Mouse (Mus musculus): ENCODE data around the gene Aoc3. TPM values are rescaled to one million over a fixed set of nuclear protein-coding genes. Genes with fewer than 3 reads are reported as not detected.
"Not testable (repeated sequence)": the region's sequence is repeated elsewhere in the genome, so short reads cannot be mapped to it uniquely, and the experiment has no call there.

Aoc3 gene
- polyA plus RNA-seq, 1 experiment from 2014 or later = 5.1 TPM

DNA sequence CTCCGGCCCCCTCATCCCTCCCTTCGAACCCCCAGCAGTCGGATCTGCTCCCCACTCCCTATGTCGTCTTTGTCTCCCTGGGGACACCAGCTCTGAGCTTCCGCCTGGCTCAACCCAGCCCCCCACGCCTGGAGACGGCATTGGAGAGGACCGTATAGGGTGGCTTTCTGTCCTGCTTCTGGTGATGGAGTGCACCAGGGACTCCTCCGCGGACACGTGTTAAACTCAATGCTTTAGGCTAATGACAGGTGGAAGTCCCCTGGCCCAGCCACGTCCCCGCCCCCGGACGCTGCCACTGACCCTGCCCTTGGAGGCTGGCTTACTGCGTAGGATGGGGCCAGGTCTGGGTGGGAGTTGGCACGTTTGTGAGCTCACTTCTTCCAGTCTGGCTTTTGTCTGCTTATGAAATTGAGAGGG is 13.9 kb upstream of the Aoc3 start:
- 0% methylated on average over 17 of the region's 17 CpGs for WGBS
- peak; percentile 45 for ATAC-seq (ENCODE audit: low FRiP score, low TSS enrichment)

GRCm38 (mm10) chr11:101323609-101324008 is 6.8 kb upstream of the Aoc3 start:
- no peak overlapping the region for H3K27ac ChIP-seq (replicated peaks)
- no peak overlapping the region for H3K4me3 ChIP-seq (ENCODE audit: low read depth, low read length)
- no peak overlapping the region for H3K4me2 ChIP-seq (replicated peaks; ENCODE audit: low read depth)
- 5% methylated on average over 4 of the region's 4 CpGs for WGBS
- no peaks in the 10 kb centered on the region for H3K27me3 ChIP-seq (ENCODE audit: control insufficient read depth, insufficient read depth, low read length)
- ATAC-seq (ENCODE audit: low FRiP score, low TSS enrichment) (peak; percentile 62), DNase-seq (ENCODE audit: low spot score) (peak; percentile 85)
- H3K36me3 ChIP-seq (ENCODE audit: control insufficient read depth, insufficient read depth, low read length) = peaks cover 35% of the 10 kb centered on the region
- no peak overlapping the region for H3K9ac ChIP-seq (ENCODE audit: low read length)
- no peaks in the 10 kb centered on the region for H3K4me1 ChIP-seq (replicated peaks; ENCODE audit: control insufficient read depth, insufficient read depth)
- TF ChIP-seq EP300 (optimal IDR thresholded peaks at IDR 0.05) (no peak), CTCF (IDR thresholded peaks at IDR 0.05; ENCODE audit: low read depth) (peak; percentile 99)
- H3K9me3 ChIP-seq (ENCODE audit: control insufficient read depth, low read length) = no peaks in the 10 kb centered on the region

More for the DNA sequence above, 13.9 kb upstream of the Aoc3 start:
- peak overlapping the region; percentile 95 for H3K4me3 ChIP-seq (ENCODE audit: low read depth, low read length)
- TF ChIP-seq CTCF (IDR thresholded peaks at IDR 0.05; ENCODE audit: low read depth) (no peak), EP300 (optimal IDR thresholded peaks at IDR 0.05) (no peak)
- no peaks in the 10 kb centered on the region for H3K9me3 ChIP-seq (ENCODE audit: control insufficient read depth, low read length)
- H3K9ac ChIP-seq (ENCODE audit: low read length) = peak overlapping the region; percentile 91
- no peaks in the 10 kb centered on the region for H3K27me3 ChIP-seq (ENCODE audit: control insufficient read depth, insufficient read depth, low read length)
- H3K36me3 ChIP-seq (ENCODE audit: control insufficient read depth, insufficient read depth, low read length) = peaks cover 22% of the 10 kb centered on the region
- peaks cover 3% of the 10 kb centered on the region; the same call in 1 of the 2 replicates for H3K4me1 ChIP-seq (replicated peaks; ENCODE audit: control insufficient read depth, insufficient read depth)
- peak; percentile 54 for DNase-seq (ENCODE audit: low spot score)
- peak overlapping the region; percentile 88 for H3K4me2 ChIP-seq (replicated peaks; ENCODE audit: low read depth)
- H3K27ac ChIP-seq (replicated peaks) = peak overlapping the region; percentile 78

DNA sequence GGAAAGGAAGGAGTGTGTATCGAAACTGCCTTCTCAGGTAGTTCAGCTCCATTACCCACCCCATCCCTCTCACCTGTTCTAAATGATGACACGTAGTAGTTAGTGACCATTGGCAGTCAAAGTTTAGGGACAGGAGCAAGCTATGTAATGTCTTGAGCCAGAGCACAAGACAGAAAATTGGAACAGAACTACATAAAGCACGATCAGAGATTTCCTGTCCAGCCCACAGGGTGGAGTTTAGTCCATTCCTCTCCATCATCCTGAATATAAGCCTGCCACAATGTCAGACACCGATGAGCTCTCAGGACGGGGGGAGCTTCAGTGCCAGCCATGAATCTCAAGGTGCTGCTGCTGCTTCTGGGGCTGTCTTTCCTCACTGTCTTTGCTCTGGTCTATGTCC is 5.6 kb upstream of the Aoc3 start, which contains the start of gene Aoc2:
TSS of gene Aoc2 (plus strand) at position 301 of the 400 bp plus-strand sequence.
- no peak within 1 kb of the TSS for H3K4me3 ChIP-seq (ENCODE audit: low read depth, low read length)
- no peak within 1 kb of the TSS for H3K9ac ChIP-seq (ENCODE audit: low read length)
- no peaks in the 10 kb centered on the region for H3K27me3 ChIP-seq (ENCODE audit: control insufficient read depth, insufficient read depth, low read length)
- H3K4me1 ChIP-seq (replicated peaks; ENCODE audit: control insufficient read depth, insufficient read depth) = no peaks in the 10 kb centered on the region
- WGBS = 75% methylated on average over 5 of the region's 5 CpGs
- H3K27ac ChIP-seq (replicated peaks) = no peak within 1 kb of the TSS
- ATAC-seq (ENCODE audit: low FRiP score, low TSS enrichment) = no peak
- no peak within 1 kb of the TSS for H3K4me2 ChIP-seq (replicated peaks; ENCODE audit: low read depth)
- TF ChIP-seq CTCF (IDR thresholded peaks at IDR 0.05; ENCODE audit: low read depth) (no peak), EP300 (optimal IDR thresholded peaks at IDR 0.05) (no peak)
- H3K9me3 ChIP-seq (ENCODE audit: control insufficient read depth, low read length) = no peaks in the 10 kb centered on the region
- H3K36me3 ChIP-seq (ENCODE audit: control insufficient read depth, insufficient read depth, low read length) = peaks cover 27% of the 10 kb centered on the region
- DNase-seq (ENCODE audit: low spot score) = no peak

- H3K36me3 ChIP-seq (ENCODE audit: control insufficient read depth, insufficient read depth, low read length) = peaks cover 24% of the 10 kb centered on the region
- 89% methylated on average over 11 of the region's 11 CpGs for WGBS
- H3K27ac ChIP-seq (replicated peaks); H3K9ac ChIP-seq (ENCODE audit: low read length); H3K4me2 ChIP-seq (replicated peaks; ENCODE audit: low read depth); H3K27me3 ChIP-seq (ENCODE audit: control insufficient read depth, insufficient read depth, low read length); H3K9me3 ChIP-seq (ENCODE audit: control insufficient read depth, low read length); H3K4me1 ChIP-seq (replicated peaks; ENCODE audit: control insufficient read depth, insufficient read depth); H3K4me3 ChIP-seq (ENCODE audit: low read depth, low read length); DNase-seq (ENCODE audit: low spot score); ATAC-seq (ENCODE audit: low FRiP score, low TSS enrichment): not testable (repeated sequence)
Observed at GRCm38 (mm10) chr11:101325201-101325600, 5.2 kb upstream of the Aoc3 start.

GRCm38 (mm10) chr11:101326147-101326546 is 4.3 kb upstream of the Aoc3 start:
- DNase-seq (ENCODE audit: low spot score) = no peak
- H3K27ac ChIP-seq (replicated peaks) = no peak overlapping the region
- no peaks in the 10 kb centered on the region for H3K9me3 ChIP-seq (ENCODE audit: control insufficient read depth, low read length)
- ATAC-seq (ENCODE audit: low FRiP score, low TSS enrichment) = no peak
- H3K4me1 ChIP-seq (replicated peaks; ENCODE audit: control insufficient read depth, insufficient read depth) = no peaks in the 10 kb centered on the region
- TF ChIP-seq EP300 (optimal IDR thresholded peaks at IDR 0.05) (no peak), CTCF (IDR thresholded peaks at IDR 0.05; ENCODE audit: low read depth) (no peak)
- no peaks in the 10 kb centered on the region for H3K27me3 ChIP-seq (ENCODE audit: control insufficient read depth, insufficient read depth, low read length)
- no peak overlapping the region for H3K9ac ChIP-seq (ENCODE audit: low read length)
- H3K4me3 ChIP-seq (ENCODE audit: low read depth, low read length) = no peak overlapping the region
- WGBS = 87% methylated on average over 11 of the region's 11 CpGs
- H3K4me2 ChIP-seq (replicated peaks; ENCODE audit: low read depth) = no peak overlapping the region
- H3K36me3 ChIP-seq (ENCODE audit: control insufficient read depth, insufficient read depth, low read length) = peaks cover 16% of the 10 kb centered on the region

- H3K4me1 ChIP-seq (replicated peaks; ENCODE audit: control insufficient read depth, insufficient read depth) = no peaks in the 10 kb centered on the region
- 30% methylated on average over 3 of the region's 3 CpGs for WGBS
- TF ChIP-seq CTCF (IDR thresholded peaks at IDR 0.05; ENCODE audit: low read depth) = no peak
- H3K27me3 ChIP-seq (ENCODE audit: control insufficient read depth, insufficient read depth, low read length) = no peaks in the 10 kb centered on the region
- H3K27ac ChIP-seq (replicated peaks) = no peak overlapping the region
- no peak overlapping the region for H3K4me3 ChIP-seq (ENCODE audit: low read depth, low read length)
- ATAC-seq (ENCODE audit: low FRiP score, low TSS enrichment) = no peak
- DNase-seq (ENCODE audit: low spot score) = no peak
- no peaks in the 10 kb centered on the region for H3K9me3 ChIP-seq (ENCODE audit: control insufficient read depth, low read length)
- peaks cover 8% of the 10 kb centered on the region; the same call in 1 of the 2 replicates for H3K36me3 ChIP-seq (ENCODE audit: control insufficient read depth, insufficient read depth, low read length)
- H3K9ac ChIP-seq (ENCODE audit: low read length) = no peak overlapping the region
- no peak overlapping the region for H3K4me2 ChIP-seq (replicated peaks; ENCODE audit: low read depth)
Observed at GRCm38 (mm10) chr11:101327311-101327710, 3.1 kb upstream of the Aoc3 start.
